Mouse (Mus musculus): ENCODE results near the gene Dhrs1. TPM values are rescaled to one million over a fixed set of nuclear protein-coding genes. Genes with fewer than 3 reads are reported as not detected.

Dhrs1 gene
- polyA plus RNA-seq, 1 experiment from 2014 or later = 122 TPM

DNA sequence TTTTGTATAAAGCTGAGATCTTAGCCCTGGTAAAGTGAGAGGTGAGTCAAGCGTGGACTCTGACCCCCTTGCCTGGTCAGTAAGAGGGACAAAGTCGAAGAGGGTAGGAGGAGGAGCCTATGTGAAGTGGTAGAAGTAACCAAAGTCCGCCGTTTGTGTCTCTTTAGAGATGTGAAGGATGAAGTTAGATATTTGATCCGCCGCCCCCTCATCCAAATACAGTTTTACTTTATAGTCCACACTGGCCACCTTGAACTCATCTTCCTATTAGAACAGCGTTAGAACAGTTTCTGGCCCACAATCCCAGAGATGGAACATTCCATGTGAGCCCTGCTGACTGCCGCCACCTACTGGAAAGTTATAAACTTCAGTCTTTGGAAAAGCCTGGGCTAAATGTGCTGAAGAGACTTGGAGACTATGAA, 12.9 kb upstream of the Dhrs1 start, which contains the start of gene Cideb:
TSS of gene Cideb (minus strand) at position 96 of the 422 bp plus-strand sequence.
- 14% methylated on average over 8 of the region's 8 CpGs for WGBS
- no peak within 1 kb of the TSS for H3K4me3 ChIP-seq (replicated peaks; ENCODE audit: low read depth, low read length)
- TF ChIP-seq CTCF (IDR thresholded peaks at IDR 0.05; ENCODE audit: low read depth) = peak; percentile 89

DNA sequence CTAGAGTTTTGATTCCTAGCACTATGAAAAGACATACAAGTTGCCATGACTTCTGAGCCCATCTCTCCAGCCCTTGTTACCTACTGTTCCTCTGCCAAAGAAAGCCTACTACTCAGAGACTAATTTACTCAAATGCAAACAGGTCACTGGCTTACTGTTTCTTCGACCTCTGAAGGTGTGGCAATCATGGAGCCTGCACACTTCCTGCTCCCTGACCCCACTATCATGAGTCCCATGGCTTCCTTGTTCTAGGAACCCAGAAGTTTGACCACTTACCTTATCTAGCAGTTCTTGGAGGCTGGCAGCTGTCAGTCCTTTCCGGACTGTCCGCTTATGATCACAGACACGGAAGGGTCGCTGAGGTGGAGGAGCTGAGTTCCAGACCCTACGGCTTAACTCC, 12.1 kb upstream of the Dhrs1 start:
- WGBS = 85% methylated on average over 6 of the region's 6 CpGs
- H3K27ac ChIP-seq = peak overlapping the region; percentile 47

More for the DNA sequence above, 12.9 kb upstream of the Dhrs1 start, which contains the start of gene Cideb:
- Histone ChIP-seq H3K9me3 (replicated peaks; ENCODE audit: low read length) (no peaks in the 10 kb centered on the region), H3K9ac (ENCODE audit: low read depth, low read length) (no peak within 1 kb of the TSS), H3K4me2 (ENCODE audit: low read length) (peak within 1 kb of the TSS; percentile 25; the same call in 1 of the 2 replicates), H3K27me3 (ENCODE audit: insufficient read depth, low read length) (0 out of 2 replicates have a peak, but pooled peaks cover 10% of the 10 kb centered on the region), H3K27ac (peak within 1 kb of the TSS; percentile 47), H3K36me3 (ENCODE audit: insufficient read depth, low read length) (peaks cover 23% of the 10 kb centered on the region), H3K4me1 (replicated peaks; ENCODE audit: insufficient read depth, low read length) (peaks cover 20% of the 10 kb centered on the region)
- DNase-seq (ENCODE audit: low spot score) = peak; percentile 91
- ATAC-seq (replicated peaks; ENCODE audit: low FRiP score, low read depth) = peak; percentile 68

DNA sequence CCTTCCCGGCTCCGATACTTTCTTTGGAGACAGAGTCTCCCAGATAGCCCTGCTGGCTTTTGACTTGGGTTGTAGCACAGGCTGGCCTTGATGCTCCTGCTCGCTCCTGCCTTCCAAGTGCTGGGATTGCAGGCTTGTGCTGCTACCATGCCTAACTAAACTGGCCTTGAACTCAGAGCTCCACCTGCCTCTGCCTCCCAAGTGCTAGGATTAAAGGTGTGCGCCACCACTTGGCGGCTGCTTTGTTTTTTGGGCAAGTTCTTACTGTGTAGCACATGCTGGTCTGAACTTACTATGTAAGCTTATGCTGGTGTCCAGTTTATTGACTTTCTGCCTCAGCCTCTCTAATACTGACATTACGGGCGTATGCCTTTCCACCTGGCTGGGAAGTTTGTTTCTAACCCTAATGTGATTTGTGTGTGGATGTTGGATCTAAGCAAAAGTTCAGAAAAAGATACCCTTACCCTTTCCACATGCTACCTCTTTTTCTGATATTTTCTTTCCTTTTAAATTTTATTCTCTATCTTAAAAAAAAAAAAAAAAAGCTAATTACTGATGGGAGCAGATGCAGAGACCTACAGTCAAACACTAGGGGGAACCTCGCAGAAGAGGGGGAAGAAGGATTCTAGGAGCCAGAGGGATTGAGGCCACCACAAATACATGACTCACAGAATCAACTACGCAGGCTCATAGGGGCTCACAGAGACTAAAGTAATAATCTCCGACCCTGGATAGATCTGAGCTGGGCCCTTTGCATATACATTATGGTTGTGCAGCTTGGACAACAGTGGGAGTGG, 1.8 kb upstream of the Dhrs1 start:
- Histone ChIP-seq H3K9ac (ENCODE audit: low read depth, low read length) (no peak overlapping the region), H3K4me3 (replicated peaks; ENCODE audit: low read depth, low read length) (no peak overlapping the region), H3K4me2 (ENCODE audit: low read length) (peak overlapping the region; percentile 88), H3K9me3 (replicated peaks; ENCODE audit: low read length) (no peaks in the 10 kb centered on the region), H3K4me1 (replicated peaks; ENCODE audit: insufficient read depth, low read length) (peaks cover 14% of the 10 kb centered on the region), H3K27me3 (ENCODE audit: insufficient read depth, low read length) (no peaks in the 10 kb centered on the region), H3K36me3 (ENCODE audit: insufficient read depth, low read length) (peaks cover 24% of the 10 kb centered on the region), H3K27ac (no peak overlapping the region)
- DNase-seq (ENCODE audit: low spot score) = no peak
- WGBS = 88% methylated on average over 10 of the region's 10 CpGs
- ATAC-seq (replicated peaks; ENCODE audit: low FRiP score, low read depth) = no peak
- no peak; the same call in 1 of the 2 replicates for TF ChIP-seq CTCF (IDR thresholded peaks at IDR 0.05; ENCODE audit: low read depth)

More for the DNA sequence above, 12.1 kb upstream of the Dhrs1 start:
- no peak overlapping the region for H3K9ac ChIP-seq (ENCODE audit: low read depth, low read length)
- DNase-seq (ENCODE audit: low spot score) (no peak), ATAC-seq (replicated peaks; ENCODE audit: low FRiP score, low read depth) (no peak)
- H3K4me1 ChIP-seq (replicated peaks; ENCODE audit: insufficient read depth, low read length) = peaks cover 13% of the 10 kb centered on the region
- peaks cover 30% of the 10 kb centered on the region for H3K36me3 ChIP-seq (ENCODE audit: insufficient read depth, low read length)
- peak overlapping the region; percentile 25; the same call in 1 of the 2 replicates for H3K4me2 ChIP-seq (ENCODE audit: low read length)
- no peak for TF ChIP-seq CTCF (IDR thresholded peaks at IDR 0.05; ENCODE audit: low read depth)
- H3K9me3 ChIP-seq (replicated peaks; ENCODE audit: low read length) = no peaks in the 10 kb centered on the region
- 0 out of 2 replicates have a peak, but pooled peaks cover 10% of the 10 kb centered on the region for H3K27me3 ChIP-seq (ENCODE audit: insufficient read depth, low read length)
- no peak overlapping the region for H3K4me3 ChIP-seq (replicated peaks; ENCODE audit: low read depth, low read length)

DNA sequence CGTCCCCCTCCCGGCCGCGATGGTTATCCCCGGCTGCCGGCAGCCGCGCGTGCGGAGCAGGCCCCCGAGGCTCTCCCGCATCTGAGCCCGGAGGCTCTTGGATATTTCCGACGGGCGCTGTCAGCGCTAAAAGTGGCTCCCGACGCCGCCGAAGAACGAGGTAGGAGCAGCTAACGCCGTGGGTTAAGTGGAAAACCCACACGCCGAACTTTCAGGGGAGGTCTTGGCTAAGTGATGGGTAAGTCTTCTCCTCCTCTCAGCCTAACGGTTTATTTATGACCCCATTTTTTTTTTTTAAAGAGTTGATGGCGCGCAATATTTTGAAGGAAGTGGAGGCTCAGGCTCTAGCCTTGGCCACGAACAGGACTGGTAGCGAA, 359 bp upstream of the Dhrs1 start:
- peak overlapping the region; percentile 88 for H3K4me2 ChIP-seq (ENCODE audit: low read length)
- WGBS = under 1% methylated on average over 31 of the region's 31 CpGs
- TF ChIP-seq CTCF (IDR thresholded peaks at IDR 0.05; ENCODE audit: low read depth) = no peak
- H3K27me3 ChIP-seq (ENCODE audit: insufficient read depth, low read length) = no peaks in the 10 kb centered on the region
- no peaks in the 10 kb centered on the region for H3K9me3 ChIP-seq (replicated peaks; ENCODE audit: low read length)
- H3K4me3 ChIP-seq (replicated peaks; ENCODE audit: low read depth, low read length) = peak overlapping the region; percentile 70
- peak overlapping the region; percentile 77 for H3K9ac ChIP-seq (ENCODE audit: low read depth, low read length)
- H3K36me3 ChIP-seq (ENCODE audit: insufficient read depth, low read length) = peaks cover 21% of the 10 kb centered on the region
- peak overlapping the region; percentile 51; the same call in 1 of the 2 replicates for H3K27ac ChIP-seq
- H3K4me1 ChIP-seq (replicated peaks; ENCODE audit: insufficient read depth, low read length) = peaks cover 14% of the 10 kb centered on the region
- ATAC-seq (replicated peaks; ENCODE audit: low FRiP score, low read depth) (no peak), DNase-seq (ENCODE audit: low spot score) (no peak)

DNA sequence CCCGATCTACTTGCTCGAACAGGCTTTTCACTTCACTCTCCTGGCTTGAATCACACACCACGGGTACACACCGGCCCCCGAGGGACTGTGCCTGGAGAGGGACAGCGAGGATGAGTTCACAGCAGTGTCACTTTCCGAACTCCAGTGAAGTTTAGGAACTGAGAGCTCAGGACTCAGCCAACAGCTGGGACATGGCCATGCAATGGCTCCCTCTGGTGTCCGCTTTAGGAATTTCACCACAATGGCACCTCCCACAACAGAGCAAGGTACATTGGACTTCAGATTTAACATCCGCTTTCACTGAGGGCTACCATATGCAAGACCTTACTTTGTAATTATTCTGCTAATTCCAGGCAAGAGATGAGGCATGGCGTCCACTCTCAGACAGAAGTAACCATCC, 1.8 kb downstream of the Dhrs1 start:
- peaks cover 32% of the 10 kb centered on the region for H3K36me3 ChIP-seq (ENCODE audit: insufficient read depth, low read length)
- no peak overlapping the region for H3K27ac ChIP-seq
- peak; percentile 99 for TF ChIP-seq CTCF (IDR thresholded peaks at IDR 0.05; ENCODE audit: low read depth)
- DNase-seq (ENCODE audit: low spot score) = peak; percentile 89
- WGBS = 17% methylated on average over 10 of the region's 10 CpGs
- peak overlapping the region; percentile 41 for H3K4me2 ChIP-seq (ENCODE audit: low read length)
- no peaks in the 10 kb centered on the region for H3K27me3 ChIP-seq (ENCODE audit: insufficient read depth, low read length)
- H3K4me3 ChIP-seq (replicated peaks; ENCODE audit: low read depth, low read length) = no peak overlapping the region
- peaks cover 14% of the 10 kb centered on the region for H3K4me1 ChIP-seq (replicated peaks; ENCODE audit: insufficient read depth, low read length)
- ATAC-seq (replicated peaks; ENCODE audit: low FRiP score, low read depth) = peak; percentile 69
- no peaks in the 10 kb centered on the region for H3K9me3 ChIP-seq (replicated peaks; ENCODE audit: low read length)
- H3K9ac ChIP-seq (ENCODE audit: low read depth, low read length) = no peak overlapping the region

DNA sequence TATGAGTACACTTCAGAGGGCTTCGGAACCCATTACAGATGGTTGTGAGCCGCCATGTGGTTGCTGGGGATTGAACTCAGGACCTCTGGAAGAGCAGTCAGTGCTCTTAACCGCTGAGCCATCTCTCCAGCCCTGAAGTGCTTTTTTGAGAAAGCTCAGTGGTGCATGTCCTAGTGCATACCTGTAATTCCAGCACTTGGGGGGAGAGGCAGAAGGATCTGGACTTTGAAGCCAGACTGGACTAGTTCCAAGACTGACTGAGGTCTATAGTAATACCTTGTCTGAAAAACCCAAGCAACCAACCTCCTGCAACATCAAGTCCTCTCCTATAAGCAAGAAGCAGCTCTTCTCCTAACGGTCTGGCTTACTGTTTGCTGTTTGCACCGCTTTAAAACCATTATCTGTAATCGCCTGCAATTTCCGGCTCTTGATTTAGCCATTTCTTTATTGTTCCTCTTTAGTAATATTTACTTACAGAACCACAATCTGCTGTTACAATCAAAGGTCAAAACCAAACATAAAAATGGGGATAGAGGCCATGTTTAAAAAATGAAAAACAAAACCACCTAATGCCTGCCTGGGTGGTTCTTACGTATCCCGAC, 8.3 kb downstream of the Dhrs1 start:
- TF ChIP-seq CTCF (IDR thresholded peaks at IDR 0.05; ENCODE audit: low read depth) = no peak
- peak; percentile 76 for ATAC-seq (replicated peaks; ENCODE audit: low FRiP score, low read depth)
- 70% methylated on average over 9 of the region's 9 CpGs for WGBS
- Histone ChIP-seq H3K9ac (ENCODE audit: low read depth, low read length) (no peak overlapping the region), H3K27me3 (ENCODE audit: insufficient read depth, low read length) (no peaks in the 10 kb centered on the region), H3K36me3 (ENCODE audit: insufficient read depth, low read length) (peaks cover 37% of the 10 kb centered on the region), H3K9me3 (replicated peaks; ENCODE audit: low read length) (no peaks in the 10 kb centered on the region), H3K27ac (0 out of 2 replicates have a peak overlapping the region, but pooled peaks have one; percentile 8), H3K4me3 (replicated peaks; ENCODE audit: low read depth, low read length) (no peak overlapping the region), H3K4me2 (ENCODE audit: low read length) (no peak overlapping the region), H3K4me1 (replicated peaks; ENCODE audit: insufficient read depth, low read length) (no peaks in the 10 kb centered on the region)
- DNase-seq (ENCODE audit: low spot score) = peak; percentile 44

Data from kidney, postnatal 0 days (tissue).